Mouse (Mus musculus): ENCODE results near the gene Gfpt1.

DNA sequence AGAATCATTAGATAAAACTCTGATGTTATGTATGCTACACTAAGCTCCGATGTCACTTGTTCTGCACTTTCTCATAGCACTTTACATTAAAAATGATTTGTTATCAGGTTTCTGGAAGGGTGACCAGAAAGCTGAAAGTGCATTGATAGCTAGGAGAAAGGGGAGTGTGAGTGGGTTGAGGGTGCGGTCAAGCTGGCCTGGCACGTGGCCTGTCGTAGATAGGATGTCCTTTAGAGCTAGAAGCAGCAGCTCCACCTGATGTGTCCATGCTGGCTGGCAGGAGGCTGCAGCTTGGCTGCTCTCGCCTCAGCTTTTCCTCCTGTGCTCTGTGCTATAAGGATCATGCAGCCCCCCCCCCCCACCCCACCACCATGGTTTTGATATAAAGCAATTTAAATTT lies 49.8 kb downstream of the Gfpt1 start:
- TF ChIP-seq CTCF (IDR thresholded peaks at IDR 0.05), result no peak
- no peak for TF ChIP-seq EP300 (IDR thresholded peaks at IDR 0.05)

All from lung, postnatal 0 days (tissue).